Mouse (Mus musculus): ENCODE data around the gene U2af1l4.

DNA sequence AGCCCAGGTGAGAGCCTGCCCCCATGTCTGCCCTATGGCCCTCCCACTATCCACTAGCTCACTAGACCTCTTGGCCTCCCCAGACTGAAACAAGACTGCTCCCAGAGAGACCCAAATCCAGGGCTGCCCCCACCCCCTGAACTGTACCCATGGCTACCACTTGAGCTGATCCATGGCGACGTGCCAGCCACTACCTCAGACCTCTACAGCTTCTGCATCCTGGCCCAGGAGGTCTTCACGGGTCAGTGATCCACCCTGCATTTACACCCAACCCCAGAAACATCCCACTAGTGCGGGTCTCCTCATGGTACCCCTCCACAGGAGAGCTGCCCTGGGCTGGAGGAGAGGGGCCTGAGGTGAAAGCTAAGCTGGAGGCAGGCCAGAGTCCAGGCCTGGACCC, 42.7 kb upstream of the U2af1l4 start:
- no peak for TF ChIP-seq CTCF (IDR thresholded peaks at IDR 0.05; ENCODE audit: low read depth, low read length)
- TF ChIP-seq POLR2AphosphoS5 (IDR thresholded peaks at IDR 0.05; ENCODE audit: insufficient replicate concordance, low read depth, low read length) = no peak
- TF ChIP-seq TAL1 (conservative IDR thresholded peaks at IDR 0.05; ENCODE audit: low read depth, low read length) = no peak
- no peak for TF ChIP-seq GATA2 (IDR thresholded peaks at IDR 0.05; ENCODE audit: borderline replicate concordance, low read depth, low read length)
- no peak for TF ChIP-seq GATA1 (IDR thresholded peaks at IDR 0.05; ENCODE audit: borderline replicate concordance, low read length)
